Mouse (Mus musculus) kidney, postnatal 14 days (tissue): ENCODE data around the gene Tnf.

Experiments used
- DNase-seq: peaks from one replicate; pipeline ENCODE4 v3.0.0; 2022; ENCODE audit warnings: mixed read lengths

Tnf gene

DNA sequence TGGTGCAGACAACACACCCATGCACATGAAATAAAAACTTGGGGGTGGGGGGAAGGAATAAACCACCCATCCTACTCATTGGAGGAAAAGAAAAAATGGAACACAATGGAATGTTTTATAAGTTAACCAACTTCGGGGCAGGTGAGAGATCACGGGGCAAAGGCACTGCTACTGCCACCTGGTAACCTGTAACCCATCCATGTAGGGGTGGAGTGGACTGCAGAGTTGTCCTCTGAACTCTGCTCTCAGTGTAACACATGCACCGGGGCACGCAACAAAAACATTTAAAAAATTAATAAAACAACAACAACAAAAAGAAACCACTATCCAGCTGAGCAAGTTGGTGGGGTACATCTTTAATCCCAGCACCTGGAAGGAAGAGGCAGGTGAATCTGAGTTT is 49.7 kb downstream of the Tnf start:
- DNase-seq, result no peak
